Mouse (Mus musculus) adrenal gland, postnatal 14 days (tissue): Measurements from ENCODE around the gene Thyn1. TPM values are rescaled to one million over a fixed set of nuclear protein-coding genes. Genes with fewer than 3 reads are reported as not detected.

Experiments
- DNase-seq: peaks from one replicate; pipeline ENCODE4 v3.0.0; 2021; ENCODE audit warnings: mixed read lengths
- total RNA-seq: library from RNA; stranded (reverse); gene quantifications from 2 replicates; pipeline ENCODE4 v1.2.3, GENCODE M21; 2021

Thyn1 gene
- total RNA-seq, 1 experiment from 2014 or later: 42.8 TPM

GRCm38 (mm10) chr9:27029828-27030762 is 30.6 kb downstream of the Thyn1 start, which contains the start of the genes Vps26b and Ncapd3:
Gene Vps26b (minus strand): TSS chr9:27030065.
Gene Ncapd3 (plus strand): TSS chr9:27030175.
- peak; percentile 98 for DNase-seq

- no peak for DNase-seq
Measured at GRCm38 (mm10) chr9:27030763-27031100, 31.2 kb downstream of the Thyn1 start.

- DNase-seq: no peak
Measured at GRCm38 (mm10) chr9:27043892-27044291, 44.4 kb downstream of the Thyn1 start.

- DNase-seq: no peak
Measured at GRCm38 (mm10) chr9:27049492-27049891, 50.0 kb downstream of the Thyn1 start.

Other genes with a start within 250 kb of the Thyn1 start
- gene Glb1l2, start 193.2 kb upstream of the Thyn1 start, total RNA-seq: 9.6 and 10.5 TPM in 2 replicates
- 1.1 and 1.9 TPM in 2 replicates for gene Glb1l3, start 138.8 kb upstream of the Thyn1 start, total RNA-seq
- gene Gm1110, start 76.6 kb upstream of the Thyn1 start, total RNA-seq: not detected in 2 replicates
- gene Acad8, start 144 bp upstream of the Thyn1 start, total RNA-seq: 75.8 and 76.9 TPM in 2 replicates
- gene Vps26b, start 30.4 kb downstream of the Thyn1 start, total RNA-seq: 33.5 and 37.9 TPM in 2 replicates
- gene Ncapd3, start 30.5 kb downstream of the Thyn1 start, total RNA-seq: 20.2 and 22.2 TPM in 2 replicates
- 30.9 and 38.4 TPM in 2 replicates for gene Jam3, start 155.7 kb downstream of the Thyn1 start, total RNA-seq